Mouse (Mus musculus) liver, embryonic 14.5 days (tissue): ENCODE measurements around the gene Eif3c.
A peak's percentile ranks its signal among the peaks of the same experiment; 100 is the strongest.

Experiments used
- CTCF ChIP-seq: IDR thresholded peaks from 2 replicates; pipeline ENCODE4 v1.5.1; 2016; ENCODE audit warnings: antibody characterized with exemption, low read depth, control low read depth
- EP300 ChIP-seq: IDR thresholded peaks from 2 replicates; pipeline ENCODE4 v1.6.1; 2016; ENCODE audit warnings: antibody characterized with exemption, low read depth

DNA sequence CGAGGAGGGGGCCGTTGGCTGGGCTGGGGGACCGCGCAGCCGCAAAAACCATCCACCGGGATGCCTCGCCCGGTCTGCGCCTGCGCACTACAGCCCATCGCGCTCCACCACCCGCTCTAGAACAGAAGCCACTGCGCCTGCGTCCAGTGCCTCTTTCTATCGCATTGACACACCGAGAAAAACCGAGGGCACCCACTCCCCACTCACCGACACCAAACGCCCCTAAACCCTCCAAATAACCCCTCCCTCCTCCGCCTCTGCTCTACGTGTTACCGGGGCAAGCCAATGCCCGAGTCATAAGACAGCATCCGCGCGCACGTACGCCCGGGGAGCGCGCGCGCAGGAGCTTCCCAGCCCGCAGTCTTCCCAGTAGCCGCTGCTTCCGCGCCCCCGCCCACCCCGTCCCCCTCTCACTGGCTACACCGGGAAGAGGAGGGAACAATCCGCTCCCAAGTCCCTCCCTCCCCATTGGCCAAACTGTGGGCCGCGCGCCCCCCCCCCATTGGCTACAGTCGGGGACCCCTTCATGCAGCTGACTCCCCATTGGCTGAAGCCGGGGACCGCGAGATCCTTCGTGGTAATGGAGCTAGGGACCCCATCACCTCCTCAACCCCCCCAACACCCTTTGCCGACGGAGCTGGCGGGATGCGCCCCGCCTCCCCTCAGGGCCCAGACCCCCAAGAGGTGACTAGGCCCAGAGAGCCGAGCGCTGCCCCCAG lies 64.0 kb downstream of the Eif3c start:
- TF ChIP-seq EP300 (peak; percentile 21; the same call in 1 of the 2 replicates), CTCF (0 out of 2 replicates have a peak, but pooled peaks have one; percentile 0)
